Mouse (Mus musculus): ENCODE data around the gene H13. TPM values are rescaled to one million over a fixed set of nuclear protein-coding genes. Genes with fewer than 3 reads are reported as not detected.

Gene H13
- polyA plus RNA-seq, 1 experiment from 2014 or later = 74.6 TPM

DNA sequence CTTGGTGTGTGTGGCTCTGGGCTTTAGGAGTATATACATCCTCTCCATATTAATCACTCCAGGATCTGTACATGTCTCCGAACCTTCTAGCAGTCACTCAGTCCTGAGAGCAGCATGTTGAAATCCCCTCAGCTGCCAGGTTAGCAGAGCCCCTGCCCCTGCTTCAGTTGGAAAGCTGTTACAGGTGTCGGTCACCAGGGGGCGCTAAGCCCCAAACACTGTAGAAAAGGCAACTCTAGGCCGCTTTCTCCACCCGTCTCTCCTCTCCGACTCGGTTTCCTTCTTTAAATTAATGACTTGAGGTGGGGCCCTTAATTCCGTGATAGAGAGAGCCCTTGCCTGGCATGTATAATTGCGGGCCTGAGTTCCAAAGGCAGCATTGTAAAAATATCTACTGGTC, 24.0 kb downstream of the H13 start:
- no peak for ATAC-seq (ENCODE audit: insufficient number of reproducible peaks, insufficient read depth, low FRiP score, low read depth)
- H3K36me3 ChIP-seq (ENCODE audit: control insufficient read depth, insufficient read depth, low read length) = peaks cover 70% of the 10 kb centered on the region

DNA sequence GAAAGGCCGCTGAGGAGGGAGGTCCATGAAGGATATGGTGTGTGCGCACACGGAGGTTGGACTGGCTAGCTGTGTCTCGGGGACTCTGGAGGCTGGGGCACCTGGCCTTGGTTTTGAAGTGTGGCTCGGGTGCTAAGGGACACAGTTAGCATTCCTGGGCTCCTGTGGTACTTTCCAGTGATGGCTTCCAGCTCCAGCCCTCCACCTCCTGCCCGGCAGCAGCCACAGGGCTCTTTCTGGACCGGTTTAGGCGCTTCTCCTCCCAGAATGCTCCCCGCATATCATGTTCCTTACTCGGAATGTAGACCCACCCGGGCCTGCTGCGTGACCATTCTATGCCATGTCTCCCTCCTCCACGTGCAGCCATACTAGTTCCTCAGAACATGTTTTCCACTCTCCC, 24.5 kb downstream of the H13 start:
- Histone ChIP-seq H3K27me3 (ENCODE audit: control insufficient read depth, insufficient read depth, low read length) (no peaks in the 10 kb centered on the region), H3K9ac (ENCODE audit: low read length) (peak overlapping the region; percentile 58; the same call in 1 of the 2 replicates), H3K36me3 (ENCODE audit: control insufficient read depth, insufficient read depth, low read length) (peaks cover 70% of the 10 kb centered on the region), H3K9me3 (ENCODE audit: control insufficient read depth, low read length) (no peaks in the 10 kb centered on the region), H3K4me2 (ENCODE audit: low read length) (peak overlapping the region; percentile 47), H3K27ac (replicated peaks in 1 of 2; ENCODE audit: control insufficient read depth in 1 of 2, insufficient read depth in 1 of 2, low read depth in 2 of 2, low read length in 2 of 2) (0 out of 4 replicates have a peak overlapping the region, but pooled peaks of 1 of the 2 experiments have one; percentile 37), H3K4me1 (ENCODE audit: control insufficient read depth in 2 of 2, insufficient read depth in 2 of 2, low read length in 2 of 2) (peaks cover 4 to 11% of the 10 kb centered on the region in 2 experiments; a peak in 2 of 4 replicates), H3K4me3 (ENCODE audit: control insufficient read depth in 1 of 2, insufficient read depth in 1 of 2, low read depth in 1 of 2, low read length in 2 of 2) (no peak overlapping the region)
- 82% methylated on average over 13 of the region's 13 CpGs for WGBS
- ATAC-seq (ENCODE audit: insufficient number of reproducible peaks, insufficient read depth, low FRiP score, low read depth) = no peak

More for the DNA sequence above, 24.0 kb downstream of the H13 start:
- Histone ChIP-seq H3K4me1 (ENCODE audit: control insufficient read depth in 2 of 2, insufficient read depth in 2 of 2, low read length in 2 of 2) (peaks cover 4 to 11% of the 10 kb centered on the region in 2 experiments; a peak in 2 of 4 replicates), H3K27me3 (ENCODE audit: control insufficient read depth, insufficient read depth, low read length) (no peaks in the 10 kb centered on the region), H3K4me2 (ENCODE audit: low read length) (peak overlapping the region; percentile 47), H3K27ac (replicated peaks in 1 of 2; ENCODE audit: control insufficient read depth in 1 of 2, insufficient read depth in 1 of 2, low read depth in 2 of 2, low read length in 2 of 2) (0 out of 4 replicates have a peak overlapping the region, but pooled peaks of 1 of the 2 experiments have one; percentile 37), H3K9ac (ENCODE audit: low read length) (peak overlapping the region; percentile 58; the same call in 1 of the 2 replicates), H3K9me3 (ENCODE audit: control insufficient read depth, low read length) (no peaks in the 10 kb centered on the region), H3K4me3 (ENCODE audit: control insufficient read depth in 1 of 2, insufficient read depth in 1 of 2, low read depth in 1 of 2, low read length in 2 of 2) (no peak overlapping the region)
- 17% methylated on average over 9 of the region's 9 CpGs for WGBS

- 0 out of 4 replicates have a peak overlapping the region, but pooled peaks of 1 of the 2 experiments have one; percentile 6 for H3K27ac ChIP-seq (replicated peaks in 1 of 2; ENCODE audit: control insufficient read depth in 1 of 2, insufficient read depth in 1 of 2, low read depth in 2 of 2, low read length in 2 of 2)
- no peak overlapping the region for H3K4me2 ChIP-seq (ENCODE audit: low read length)
- H3K9me3 ChIP-seq (ENCODE audit: control insufficient read depth, low read length) = no peaks in the 10 kb centered on the region
- H3K36me3 ChIP-seq (ENCODE audit: control insufficient read depth, insufficient read depth, low read length) = peaks cover 70% of the 10 kb centered on the region
- no peak for ATAC-seq (ENCODE audit: insufficient number of reproducible peaks, insufficient read depth, low FRiP score, low read depth)
- H3K27me3 ChIP-seq (ENCODE audit: control insufficient read depth, insufficient read depth, low read length) = no peaks in the 10 kb centered on the region
- H3K9ac ChIP-seq (ENCODE audit: low read length) = peak overlapping the region; percentile 47; the same call in 1 of the 2 replicates
- no peak overlapping the region for H3K4me3 ChIP-seq (ENCODE audit: control insufficient read depth in 1 of 2, insufficient read depth in 1 of 2, low read depth in 1 of 2, low read length in 2 of 2)
- H3K4me1 ChIP-seq (ENCODE audit: control insufficient read depth in 2 of 2, insufficient read depth in 2 of 2, low read length in 2 of 2) = peaks cover 4 to 19% of the 10 kb centered on the region in 2 experiments; a peak in 2 of 4 replicates
- WGBS = 54% methylated on average over 7 of the region's 7 CpGs
Observed at GRCm38 (mm10) chr2:152694708-152695107, 25.4 kb downstream of the H13 start.

DNA sequence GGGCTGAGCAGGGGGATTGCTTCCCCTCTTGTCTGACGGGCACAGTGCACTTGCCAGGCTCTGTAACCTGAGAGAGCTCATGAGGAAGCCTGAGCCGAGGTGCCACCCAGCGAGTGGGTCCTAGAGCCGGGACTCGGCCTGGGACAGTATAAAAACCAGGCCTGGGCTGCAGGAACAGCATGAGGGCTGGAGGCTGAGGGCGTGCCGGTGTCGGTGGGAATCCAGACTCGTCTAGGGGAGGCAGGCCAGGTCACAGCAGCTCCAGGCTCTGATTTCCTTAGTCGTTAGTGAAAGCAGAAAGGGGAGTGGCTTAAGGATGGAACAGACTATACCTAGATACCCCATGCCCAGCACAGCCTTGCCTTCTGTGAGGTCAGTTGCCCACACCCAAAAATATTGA, 26.8 kb downstream of the H13 start:
- Histone ChIP-seq H3K27ac (replicated peaks in 1 of 2; ENCODE audit: control insufficient read depth in 1 of 2, insufficient read depth in 1 of 2, low read depth in 2 of 2, low read length in 2 of 2) (no peak overlapping the region), H3K4me2 (ENCODE audit: low read length) (no peak overlapping the region), H3K4me3 (ENCODE audit: control insufficient read depth in 1 of 2, insufficient read depth in 1 of 2, low read depth in 1 of 2, low read length in 2 of 2) (no peak overlapping the region), H3K4me1 (ENCODE audit: control insufficient read depth in 2 of 2, insufficient read depth in 2 of 2, low read length in 2 of 2) (peaks cover 4 to 21% of the 10 kb centered on the region in 2 experiments; a peak in 2 of 4 replicates), H3K9me3 (ENCODE audit: control insufficient read depth, low read length) (no peaks in the 10 kb centered on the region), H3K27me3 (ENCODE audit: control insufficient read depth, insufficient read depth, low read length) (no peaks in the 10 kb centered on the region), H3K36me3 (ENCODE audit: control insufficient read depth, insufficient read depth, low read length) (peaks cover 72% of the 10 kb centered on the region), H3K9ac (ENCODE audit: low read length) (peak overlapping the region; percentile 72; the same call in 1 of the 2 replicates)
- WGBS = 77% methylated on average over 10 of the region's 10 CpGs
- no peak for ATAC-seq (ENCODE audit: insufficient number of reproducible peaks, insufficient read depth, low FRiP score, low read depth)

DNA sequence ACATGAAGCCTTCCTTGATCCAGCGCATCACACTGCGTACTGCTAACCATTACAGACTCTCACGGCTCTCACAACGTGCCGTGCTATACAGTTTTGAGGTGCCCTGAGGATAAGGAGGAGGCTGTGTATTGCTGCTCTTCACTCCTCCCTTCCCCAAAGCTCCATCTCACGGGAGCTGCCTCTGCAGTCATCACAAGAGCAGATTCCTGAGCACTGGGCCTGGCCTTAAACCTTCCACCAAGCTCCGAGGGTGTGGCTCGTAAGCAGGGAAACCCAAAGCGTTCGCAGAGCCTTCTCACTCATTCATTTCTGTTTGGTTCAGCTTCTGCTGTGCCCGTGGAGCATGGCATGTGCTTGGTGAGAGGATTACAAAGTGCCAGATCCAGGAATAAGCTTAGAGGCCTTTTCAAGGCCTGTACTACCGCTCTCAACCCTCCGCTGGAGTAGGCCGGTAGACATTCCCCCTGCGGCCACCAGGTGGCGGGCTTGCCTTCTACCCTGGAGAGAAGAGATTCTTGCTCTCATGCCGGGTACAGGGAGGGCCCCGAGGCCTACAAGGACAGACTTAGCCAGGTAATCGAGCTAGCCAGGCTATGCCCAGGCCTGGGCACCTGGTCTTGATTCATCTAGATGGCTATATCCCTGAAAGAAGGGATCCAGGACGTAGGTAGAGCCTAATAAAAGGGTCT, 27.4 kb downstream of the H13 start:
- Histone ChIP-seq H3K27ac (replicated peaks in 1 of 2; ENCODE audit: control insufficient read depth in 1 of 2, insufficient read depth in 1 of 2, low read depth in 2 of 2, low read length in 2 of 2) (peak overlapping the region; percentile 18 to 41; a peak in 3 of 4 replicates), H3K4me1 (ENCODE audit: control insufficient read depth in 2 of 2, insufficient read depth in 2 of 2, low read length in 2 of 2) (peaks cover 4 to 21% of the 10 kb centered on the region in 2 experiments; a peak in 2 of 4 replicates), H3K4me3 (ENCODE audit: control insufficient read depth in 1 of 2, insufficient read depth in 1 of 2, low read depth in 1 of 2, low read length in 2 of 2) (no peak overlapping the region), H3K27me3 (ENCODE audit: control insufficient read depth, insufficient read depth, low read length) (no peaks in the 10 kb centered on the region), H3K4me2 (ENCODE audit: low read length) (no peak overlapping the region), H3K36me3 (ENCODE audit: control insufficient read depth, insufficient read depth, low read length) (peaks cover 78% of the 10 kb centered on the region), H3K9me3 (ENCODE audit: control insufficient read depth, low read length) (no peaks in the 10 kb centered on the region), H3K9ac (ENCODE audit: low read length) (peak overlapping the region; percentile 72)
- 0 out of 2 replicates have a peak, but pooled peaks have one; percentile 4 for ATAC-seq (ENCODE audit: insufficient number of reproducible peaks, insufficient read depth, low FRiP score, low read depth)
- WGBS = 41% methylated on average over 20 of the region's 20 CpGs

DNA sequence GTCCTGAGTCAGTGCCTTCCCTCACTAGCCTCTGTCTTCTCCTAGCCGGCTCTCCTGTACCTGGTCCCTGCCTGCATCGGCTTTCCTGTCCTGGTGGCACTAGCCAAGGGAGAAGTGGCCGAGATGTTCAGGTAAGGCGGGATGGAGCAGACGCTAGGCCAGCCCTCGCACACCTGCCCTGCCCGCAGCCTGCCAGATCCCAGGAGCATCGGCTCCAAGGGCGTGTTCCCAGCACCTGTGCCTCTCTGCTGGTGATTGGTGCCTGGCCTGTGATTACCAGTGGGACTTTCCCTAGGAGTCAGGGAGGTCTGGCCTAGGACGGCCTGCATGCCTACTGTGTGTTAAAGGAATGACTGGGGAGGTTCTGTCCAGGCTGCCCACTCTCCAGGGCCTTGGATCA, 30.9 kb downstream of the H13 start:
- ATAC-seq (ENCODE audit: insufficient number of reproducible peaks, insufficient read depth, low FRiP score, low read depth) = no peak
- Histone ChIP-seq H3K27me3 (ENCODE audit: control insufficient read depth, insufficient read depth, low read length) (no peaks in the 10 kb centered on the region), H3K4me2 (ENCODE audit: low read length) (no peak overlapping the region), H3K4me3 (ENCODE audit: control insufficient read depth in 1 of 2, insufficient read depth in 1 of 2, low read depth in 1 of 2, low read length in 2 of 2) (no peak overlapping the region), H3K27ac (replicated peaks in 1 of 2; ENCODE audit: control insufficient read depth in 1 of 2, insufficient read depth in 1 of 2, low read depth in 2 of 2, low read length in 2 of 2) (no peak overlapping the region), H3K9me3 (ENCODE audit: control insufficient read depth, low read length) (no peaks in the 10 kb centered on the region), H3K36me3 (ENCODE audit: control insufficient read depth, insufficient read depth, low read length) (peaks cover 100% of the 10 kb centered on the region), H3K9ac (ENCODE audit: low read length) (no peak overlapping the region), H3K4me1 (ENCODE audit: control insufficient read depth in 2 of 2, insufficient read depth in 2 of 2, low read length in 2 of 2) (peaks cover 2 to 10% of the 10 kb centered on the region in 2 experiments; a peak in 2 of 4 replicates)
- WGBS = 97% methylated on average over 10 of the region's 10 CpGs

- Histone ChIP-seq H3K9ac (ENCODE audit: low read length) (no peak overlapping the region), H3K27me3 (ENCODE audit: control insufficient read depth, insufficient read depth, low read length) (no peaks in the 10 kb centered on the region), H3K36me3 (ENCODE audit: control insufficient read depth, insufficient read depth, low read length) (peaks cover 100% of the 10 kb centered on the region), H3K27ac (replicated peaks in 1 of 2; ENCODE audit: control insufficient read depth in 1 of 2, insufficient read depth in 1 of 2, low read depth in 2 of 2, low read length in 2 of 2) (no peak overlapping the region), H3K9me3 (ENCODE audit: control insufficient read depth, low read length) (no peaks in the 10 kb centered on the region), H3K4me1 (ENCODE audit: control insufficient read depth in 2 of 2, insufficient read depth in 2 of 2, low read length in 2 of 2) (peaks cover 2 to 10% of the 10 kb centered on the region in 2 experiments; a peak in 2 of 4 replicates), H3K4me2 (ENCODE audit: low read length) (no peak overlapping the region), H3K4me3 (ENCODE audit: control insufficient read depth in 1 of 2, insufficient read depth in 1 of 2, low read depth in 1 of 2, low read length in 2 of 2) (no peak overlapping the region)
- WGBS = 85% methylated on average over 8 of the region's 8 CpGs
- no peak for ATAC-seq (ENCODE audit: insufficient number of reproducible peaks, insufficient read depth, low FRiP score, low read depth)
Observed at GRCm38 (mm10) chr2:152700725-152701124, 31.5 kb downstream of the H13 start.

All from heart, embryonic 14.5 days (tissue).